Mouse (Mus musculus) urinary bladder, postnatal 25 days (tissue): ENCODE data around the gene Lax1.
"Not testable (repeated sequence)": the region's sequence is repeated elsewhere in the genome, so short reads cannot be mapped to it uniquely, and the experiment has no call there.

Experiments
- DNase-seq: peaks from one replicate; pipeline ENCODE4 v3.0.0; 2022; ENCODE audit warnings: low spot score

The Lax1 gene

GRCm38 (mm10) chr1:133689897-133690296 lies at the start of gene Lax1:
Lax1 (minus strand) TSS chr1:133690108.
- no peak for DNase-seq

- DNase-seq: no peak
Observed at GRCm38 (mm10) chr1:133736664-133737063, 46.8 kb upstream of the Lax1 start.

- peak; percentile 46 for DNase-seq
Observed at GRCm38 (mm10) chr1:133735995-133736652, 46.2 kb upstream of the Lax1 start.

- DNase-seq: no peak
Observed at GRCm38 (mm10) chr1:133732814-133733213, 42.9 kb upstream of the Lax1 start.

GRCm38 (mm10) chr1:133728339-133728738 lies 38.4 kb upstream of the Lax1 start:
- DNase-seq: no peak

GRCm38 (mm10) chr1:133720342-133720741 lies 30.4 kb upstream of the Lax1 start:
- no peak for DNase-seq

GRCm38 (mm10) chr1:133718786-133719185 lies 28.9 kb upstream of the Lax1 start:
- no peak for DNase-seq

GRCm38 (mm10) chr1:133718296-133718695 lies 28.4 kb upstream of the Lax1 start:
- no peak for DNase-seq

- peak; percentile 65 for DNase-seq
Observed at GRCm38 (mm10) chr1:133716464-133716863, 26.6 kb upstream of the Lax1 start.

- no peak for DNase-seq
Observed at GRCm38 (mm10) chr1:133715191-133715590, 25.3 kb upstream of the Lax1 start.

- no peak for DNase-seq
Observed at GRCm38 (mm10) chr1:133713009-133713370, 23.1 kb upstream of the Lax1 start.

- DNase-seq: no peak
Observed at GRCm38 (mm10) chr1:133712288-133713008, 22.5 kb upstream of the Lax1 start.

GRCm38 (mm10) chr1:133711376-133711775 lies 21.5 kb upstream of the Lax1 start:
- no peak for DNase-seq

- no peak for DNase-seq
Observed at GRCm38 (mm10) chr1:133710895-133711294, 21.0 kb upstream of the Lax1 start.

- no peak for DNase-seq
Observed at GRCm38 (mm10) chr1:133709292-133709691, 19.4 kb upstream of the Lax1 start.

- DNase-seq: not testable (repeated sequence)
Observed at GRCm38 (mm10) chr1:133701824-133702223, 11.9 kb upstream of the Lax1 start.

- DNase-seq: no peak
Observed at GRCm38 (mm10) chr1:133697935-133698620, 8.2 kb upstream of the Lax1 start.

- DNase-seq: peak; percentile 62
Observed at GRCm38 (mm10) chr1:133695901-133696300, 6.0 kb upstream of the Lax1 start.

GRCm38 (mm10) chr1:133694876-133695275 lies 5.0 kb upstream of the Lax1 start:
- no peak for DNase-seq

- DNase-seq: no peak
Observed at GRCm38 (mm10) chr1:133694301-133694700, 4.4 kb upstream of the Lax1 start.

- no peak for DNase-seq
Observed at GRCm38 (mm10) chr1:133693536-133694114, 3.7 kb upstream of the Lax1 start.

GRCm38 (mm10) chr1:133692195-133692594 lies 2.3 kb upstream of the Lax1 start:
- DNase-seq: no peak

- no peak for DNase-seq
Observed at GRCm38 (mm10) chr1:133691046-133691445, 1.1 kb upstream of the Lax1 start.
